Mouse (Mus musculus): ENCODE data around the gene Shisal1.

- no peak for TF ChIP-seq CTCF (IDR thresholded peaks at IDR 0.05; ENCODE audit: borderline replicate concordance, extremely low read depth, insufficient read depth, insufficient read length)
- TF ChIP-seq POLR2A (IDR thresholded peaks at IDR 0.05; ENCODE audit: borderline replicate concordance, extremely low read depth, insufficient read depth, insufficient read length, poor library complexity, severe bottlenecking), result no peak
Measured at GRCm38 (mm10) chr15:84336281-84336817, 110.5 kb downstream of the Shisal1 start.

All from brain, embryonic 14.5 days (tissue).